Mouse (Mus musculus): Measurements from ENCODE around the gene Rpl18. TPM values are rescaled to one million over a fixed set of nuclear protein-coding genes. Genes with fewer than 3 reads are reported as not detected.
A peak's percentile ranks its signal among the peaks of the same experiment; 100 is the strongest.

Gene Rpl18
- polyA plus RNA-seq, 1 experiment = 1,118 TPM

- Histone ChIP-seq H3K4me3 (ENCODE audit: insufficient read depth, low read length) (no peak overlapping the region), H3K27ac (ENCODE audit: insufficient read depth, low read length) (no peak overlapping the region), H3K4me1 (ENCODE audit: control insufficient read depth, insufficient read depth, low read length) (no peaks in the 10 kb centered on the region)
- TF ChIP-seq CTCF (IDR thresholded peaks at IDR 0.05; ENCODE audit: borderline replicate concordance, insufficient read depth, low read length) (no peak), POLR2A (IDR thresholded peaks at IDR 0.05; ENCODE audit: low read depth, low read length) (0 out of 2 replicates have a peak, but pooled peaks have one; percentile 25)
Measured at GRCm38 (mm10) chr7:45741777-45742176, 26.5 kb downstream of the Rpl18 start.

GRCm38 (mm10) chr7:45742338-45742737, 27.1 kb downstream of the Rpl18 start:
- Histone ChIP-seq H3K4me3 (ENCODE audit: insufficient read depth, low read length) (no peak overlapping the region), H3K4me1 (ENCODE audit: control insufficient read depth, insufficient read depth, low read length) (no peaks in the 10 kb centered on the region), H3K27ac (ENCODE audit: insufficient read depth, low read length) (no peak overlapping the region)
- no peak for TF ChIP-seq POLR2A (IDR thresholded peaks at IDR 0.05; ENCODE audit: low read depth, low read length)
- peak; percentile 49; the same call in 1 of the 2 replicates for TF ChIP-seq CTCF (IDR thresholded peaks at IDR 0.05; ENCODE audit: borderline replicate concordance, insufficient read depth, low read length)

- TF ChIP-seq POLR2A (IDR thresholded peaks at IDR 0.05; ENCODE audit: low read depth, low read length) (no peak), CTCF (IDR thresholded peaks at IDR 0.05; ENCODE audit: borderline replicate concordance, insufficient read depth, low read length) (no peak)
- H3K27ac ChIP-seq (ENCODE audit: insufficient read depth, low read length) = no peak overlapping the region
- no peak overlapping the region for H3K4me3 ChIP-seq (ENCODE audit: insufficient read depth, low read length)
- H3K4me1 ChIP-seq (ENCODE audit: control insufficient read depth, insufficient read depth, low read length) = peaks cover 13% of the 10 kb centered on the region
Measured at GRCm38 (mm10) chr7:45744387-45744786, 29.1 kb downstream of the Rpl18 start.

GRCm38 (mm10) chr7:45746518-45746917, 31.3 kb downstream of the Rpl18 start:
- peak; percentile 5; the same call in 1 of the 2 replicates for TF ChIP-seq CTCF (IDR thresholded peaks at IDR 0.05; ENCODE audit: borderline replicate concordance, insufficient read depth, low read length)
- TF ChIP-seq POLR2A (IDR thresholded peaks at IDR 0.05; ENCODE audit: low read depth, low read length) = no peak
- H3K27ac ChIP-seq (ENCODE audit: insufficient read depth, low read length) = no peak overlapping the region
- peaks cover 20% of the 10 kb centered on the region for H3K4me1 ChIP-seq (ENCODE audit: control insufficient read depth, insufficient read depth, low read length)
- H3K4me3 ChIP-seq (ENCODE audit: insufficient read depth, low read length) = no peak overlapping the region

GRCm38 (mm10) chr7:45747450-45747849, 32.2 kb downstream of the Rpl18 start:
- TF ChIP-seq POLR2A (IDR thresholded peaks at IDR 0.05; ENCODE audit: low read depth, low read length) (no peak), CTCF (IDR thresholded peaks at IDR 0.05; ENCODE audit: borderline replicate concordance, insufficient read depth, low read length) (no peak)
- Histone ChIP-seq H3K4me3 (ENCODE audit: insufficient read depth, low read length) (no peak overlapping the region), H3K4me1 (ENCODE audit: control insufficient read depth, insufficient read depth, low read length) (peaks cover 20% of the 10 kb centered on the region), H3K27ac (ENCODE audit: insufficient read depth, low read length) (no peak overlapping the region)

GRCm38 (mm10) chr7:45748110-45748509, 32.9 kb downstream of the Rpl18 start:
- H3K4me3 ChIP-seq (ENCODE audit: insufficient read depth, low read length) = no peak overlapping the region
- no peak overlapping the region; the same call in 1 of the 2 replicates for H3K27ac ChIP-seq (ENCODE audit: insufficient read depth, low read length)
- TF ChIP-seq CTCF (IDR thresholded peaks at IDR 0.05; ENCODE audit: borderline replicate concordance, insufficient read depth, low read length) (no peak), POLR2A (IDR thresholded peaks at IDR 0.05; ENCODE audit: low read depth, low read length) (no peak)
- peaks cover 20% of the 10 kb centered on the region for H3K4me1 ChIP-seq (ENCODE audit: control insufficient read depth, insufficient read depth, low read length)

- H3K27ac ChIP-seq (ENCODE audit: insufficient read depth, low read length) = peak overlapping the region; percentile 55; the same call in 1 of the 2 replicates
- H3K4me3 ChIP-seq (ENCODE audit: insufficient read depth, low read length) = no peak overlapping the region
- peaks cover 20% of the 10 kb centered on the region for H3K4me1 ChIP-seq (ENCODE audit: control insufficient read depth, insufficient read depth, low read length)
- TF ChIP-seq CTCF (IDR thresholded peaks at IDR 0.05; ENCODE audit: borderline replicate concordance, insufficient read depth, low read length) (no peak), POLR2A (IDR thresholded peaks at IDR 0.05; ENCODE audit: low read depth, low read length) (no peak)
Measured at GRCm38 (mm10) chr7:45749401-45749800, 34.1 kb downstream of the Rpl18 start.

- Histone ChIP-seq H3K27ac (ENCODE audit: insufficient read depth, low read length) (no peak overlapping the region), H3K4me1 (ENCODE audit: control insufficient read depth, insufficient read depth, low read length) (peaks cover 20% of the 10 kb centered on the region), H3K4me3 (ENCODE audit: insufficient read depth, low read length) (no peak overlapping the region)
- TF ChIP-seq CTCF (IDR thresholded peaks at IDR 0.05; ENCODE audit: borderline replicate concordance, insufficient read depth, low read length) = no peak
- TF ChIP-seq POLR2A (IDR thresholded peaks at IDR 0.05; ENCODE audit: low read depth, low read length) = no peak
Measured at GRCm38 (mm10) chr7:45750162-45750561, 34.9 kb downstream of the Rpl18 start.

GRCm38 (mm10) chr7:45755703-45756102, 40.4 kb downstream of the Rpl18 start:
- H3K4me3 ChIP-seq (ENCODE audit: insufficient read depth, low read length) = no peak overlapping the region
- H3K4me1 ChIP-seq (ENCODE audit: control insufficient read depth, insufficient read depth, low read length) = no peaks in the 10 kb centered on the region
- no peak for TF ChIP-seq POLR2A (IDR thresholded peaks at IDR 0.05; ENCODE audit: low read depth, low read length)
- TF ChIP-seq CTCF (IDR thresholded peaks at IDR 0.05; ENCODE audit: borderline replicate concordance, insufficient read depth, low read length) = no peak
- H3K27ac ChIP-seq (ENCODE audit: insufficient read depth, low read length) = no peak overlapping the region

- TF ChIP-seq POLR2A (IDR thresholded peaks at IDR 0.05; ENCODE audit: low read depth, low read length) (no peak), CTCF (IDR thresholded peaks at IDR 0.05; ENCODE audit: borderline replicate concordance, insufficient read depth, low read length) (no peak)
- H3K4me3 ChIP-seq (ENCODE audit: insufficient read depth, low read length) = no peak overlapping the region
- H3K27ac ChIP-seq (ENCODE audit: insufficient read depth, low read length) = no peak overlapping the region
- no peaks in the 10 kb centered on the region for H3K4me1 ChIP-seq (ENCODE audit: control insufficient read depth, insufficient read depth, low read length)
Measured at GRCm38 (mm10) chr7:45759400-45759799, 44.1 kb downstream of the Rpl18 start.

All from embryonic fibroblast, embryonic 13.5 days (primary cell).